Mouse (Mus musculus): ENCODE data around the gene Ssb. TPM values are rescaled to one million over a fixed set of nuclear protein-coding genes. Genes with fewer than 3 reads are reported as not detected.

Ssb gene
- polyA plus RNA-seq, 1 experiment from 2014 or later = 316 TPM

GRCm38 (mm10) chr2:69826380-69826779, 35.0 kb upstream of the Ssb start:
- no peak overlapping the region for H3K4me2 ChIP-seq (replicated peaks; ENCODE audit: low read depth, low read length)
- no peak for ATAC-seq (ENCODE audit: insufficient number of reproducible peaks, insufficient read depth, low FRiP score, low read depth)
- peak overlapping the region; percentile 44; the same call in 1 of the 2 replicates for H3K27ac ChIP-seq (ENCODE audit: low read length)
- WGBS = 35% methylated on average over 2 of the region's 2 CpGs
- H3K4me1 ChIP-seq (ENCODE audit: control insufficient read depth, insufficient read depth, low read length) = peaks cover 14% of the 10 kb centered on the region; the same call in 1 of the 2 replicates
- peaks cover 26% of the 10 kb centered on the region for H3K36me3 ChIP-seq (ENCODE audit: control insufficient read depth, insufficient read depth, low read length)
- H3K9me3 ChIP-seq (ENCODE audit: control insufficient read depth, low read depth, low read length) = no peaks in the 10 kb centered on the region
- no peak overlapping the region for H3K4me3 ChIP-seq (ENCODE audit: low read depth, low read length)
- H3K27me3 ChIP-seq (ENCODE audit: control insufficient read depth, insufficient read depth, low read length) = no peaks in the 10 kb centered on the region
- H3K9ac ChIP-seq (replicated peaks; ENCODE audit: low read depth, low read length) = no peak overlapping the region

- H3K4me1 ChIP-seq (ENCODE audit: control insufficient read depth, insufficient read depth, low read length) = peaks cover 11% of the 10 kb centered on the region; the same call in 1 of the 2 replicates
- H3K9me3 ChIP-seq (ENCODE audit: control insufficient read depth, low read depth, low read length) = no peaks in the 10 kb centered on the region
- no peak overlapping the region for H3K27ac ChIP-seq (ENCODE audit: low read length)
- H3K27me3 ChIP-seq (ENCODE audit: control insufficient read depth, insufficient read depth, low read length) = no peaks in the 10 kb centered on the region
- ATAC-seq (ENCODE audit: insufficient number of reproducible peaks, insufficient read depth, low FRiP score, low read depth) = no peak
- H3K36me3 ChIP-seq (ENCODE audit: control insufficient read depth, insufficient read depth, low read length) = peaks cover 35% of the 10 kb centered on the region
- no peak overlapping the region for H3K9ac ChIP-seq (replicated peaks; ENCODE audit: low read depth, low read length)
- H3K4me3 ChIP-seq (ENCODE audit: low read depth, low read length) = no peak overlapping the region
- no peak overlapping the region for H3K4me2 ChIP-seq (replicated peaks; ENCODE audit: low read depth, low read length)
- WGBS = 25% methylated on average over 7 of the region's 7 CpGs
These were observed 33.3 kb upstream of the Ssb start for GRCm38 (mm10) chr2:69828031-69828430.

- Histone ChIP-seq H3K9ac (replicated peaks; ENCODE audit: low read depth, low read length) (no peak overlapping the region), H3K27ac (ENCODE audit: low read length) (no peak overlapping the region), H3K9me3 (ENCODE audit: control insufficient read depth, low read depth, low read length) (no peaks in the 10 kb centered on the region), H3K27me3 (ENCODE audit: control insufficient read depth, insufficient read depth, low read length) (no peaks in the 10 kb centered on the region), H3K4me2 (replicated peaks; ENCODE audit: low read depth, low read length) (no peak overlapping the region), H3K4me1 (ENCODE audit: control insufficient read depth, insufficient read depth, low read length) (0 out of 2 replicates have a peak, but pooled peaks cover 4% of the 10 kb centered on the region), H3K4me3 (ENCODE audit: low read depth, low read length) (no peak overlapping the region), H3K36me3 (ENCODE audit: control insufficient read depth, insufficient read depth, low read length) (peaks cover 39% of the 10 kb centered on the region)
- ATAC-seq (ENCODE audit: insufficient number of reproducible peaks, insufficient read depth, low FRiP score, low read depth) = no peak
- 79% methylated on average over 2 of the region's 2 CpGs for WGBS
These were observed 31.7 kb upstream of the Ssb start for GRCm38 (mm10) chr2:69829680-69830079.

GRCm38 (mm10) chr2:69830116-69830515, 31.2 kb upstream of the Ssb start:
- WGBS = 90% methylated on average over 8 of the region's 8 CpGs
- H3K9ac ChIP-seq (replicated peaks; ENCODE audit: low read depth, low read length) = no peak overlapping the region
- H3K27ac ChIP-seq (ENCODE audit: low read length) = no peak overlapping the region

GRCm38 (mm10) chr2:69837244-69837967, 24.0 kb upstream of the Ssb start:
- Histone ChIP-seq H3K9me3 (ENCODE audit: control insufficient read depth, low read depth, low read length) (no peaks in the 10 kb centered on the region), H3K4me2 (replicated peaks; ENCODE audit: low read depth, low read length) (no peak overlapping the region), H3K27me3 (ENCODE audit: control insufficient read depth, insufficient read depth, low read length) (no peaks in the 10 kb centered on the region), H3K4me3 (ENCODE audit: low read depth, low read length) (no peak overlapping the region), H3K9ac (replicated peaks; ENCODE audit: low read depth, low read length) (no peak overlapping the region), H3K36me3 (ENCODE audit: control insufficient read depth, insufficient read depth, low read length) (peaks cover 29% of the 10 kb centered on the region), H3K27ac (ENCODE audit: low read length) (no peak overlapping the region), H3K4me1 (ENCODE audit: control insufficient read depth, insufficient read depth, low read length) (no peaks in the 10 kb centered on the region)
- WGBS = 68% methylated on average over 7 of the region's 7 CpGs
- ATAC-seq (ENCODE audit: insufficient number of reproducible peaks, insufficient read depth, low FRiP score, low read depth) = no peak

More at GRCm38 (mm10) chr2:69830116-69830515, 31.2 kb upstream of the Ssb start:
- Histone ChIP-seq H3K27me3 (ENCODE audit: control insufficient read depth, insufficient read depth, low read length) (no peaks in the 10 kb centered on the region), H3K4me1 (ENCODE audit: control insufficient read depth, insufficient read depth, low read length) (0 out of 2 replicates have a peak, but pooled peaks cover 2% of the 10 kb centered on the region), H3K9me3 (ENCODE audit: control insufficient read depth, low read depth, low read length) (no peaks in the 10 kb centered on the region), H3K4me2 (replicated peaks; ENCODE audit: low read depth, low read length) (no peak overlapping the region), H3K36me3 (ENCODE audit: control insufficient read depth, insufficient read depth, low read length) (peaks cover 39% of the 10 kb centered on the region), H3K4me3 (ENCODE audit: low read depth, low read length) (no peak overlapping the region)
- no peak for ATAC-seq (ENCODE audit: insufficient number of reproducible peaks, insufficient read depth, low FRiP score, low read depth)

- Histone ChIP-seq H3K36me3 (ENCODE audit: control insufficient read depth, insufficient read depth, low read length) (peaks cover 23% of the 10 kb centered on the region), H3K4me2 (replicated peaks; ENCODE audit: low read depth, low read length) (no peak overlapping the region), H3K9me3 (ENCODE audit: control insufficient read depth, low read depth, low read length) (no peaks in the 10 kb centered on the region), H3K9ac (replicated peaks; ENCODE audit: low read depth, low read length) (no peak overlapping the region), H3K4me1 (ENCODE audit: control insufficient read depth, insufficient read depth, low read length) (no peaks in the 10 kb centered on the region), H3K27me3 (ENCODE audit: control insufficient read depth, insufficient read depth, low read length) (no peaks in the 10 kb centered on the region), H3K4me3 (ENCODE audit: low read depth, low read length) (no peak overlapping the region), H3K27ac (ENCODE audit: low read length) (no peak overlapping the region)
- no peak for ATAC-seq (ENCODE audit: insufficient number of reproducible peaks, insufficient read depth, low FRiP score, low read depth)
- WGBS = 47% methylated on average over 3 of the region's 3 CpGs
These were observed 23.4 kb upstream of the Ssb start for GRCm38 (mm10) chr2:69837996-69838395.

GRCm38 (mm10) chr2:69838707-69839106, 22.7 kb upstream of the Ssb start:
- Histone ChIP-seq H3K27ac (ENCODE audit: low read length) (no peak overlapping the region), H3K36me3 (ENCODE audit: control insufficient read depth, insufficient read depth, low read length) (peaks cover 17% of the 10 kb centered on the region), H3K9me3 (ENCODE audit: control insufficient read depth, low read depth, low read length) (no peaks in the 10 kb centered on the region), H3K4me2 (replicated peaks; ENCODE audit: low read depth, low read length) (no peak overlapping the region), H3K27me3 (ENCODE audit: control insufficient read depth, insufficient read depth, low read length) (no peaks in the 10 kb centered on the region), H3K9ac (replicated peaks; ENCODE audit: low read depth, low read length) (no peak overlapping the region), H3K4me3 (ENCODE audit: low read depth, low read length) (no peak overlapping the region), H3K4me1 (ENCODE audit: control insufficient read depth, insufficient read depth, low read length) (no peaks in the 10 kb centered on the region)
- ATAC-seq (ENCODE audit: insufficient number of reproducible peaks, insufficient read depth, low FRiP score, low read depth) = no peak

- Histone ChIP-seq H3K9me3 (ENCODE audit: control insufficient read depth, low read depth, low read length) (no peaks in the 10 kb centered on the region), H3K9ac (replicated peaks; ENCODE audit: low read depth, low read length) (no peak overlapping the region), H3K4me3 (ENCODE audit: low read depth, low read length) (no peak overlapping the region), H3K4me1 (ENCODE audit: control insufficient read depth, insufficient read depth, low read length) (no peaks in the 10 kb centered on the region), H3K27ac (ENCODE audit: low read length) (no peak overlapping the region), H3K4me2 (replicated peaks; ENCODE audit: low read depth, low read length) (no peak overlapping the region), H3K36me3 (ENCODE audit: control insufficient read depth, insufficient read depth, low read length) (peaks cover 9% of the 10 kb centered on the region), H3K27me3 (ENCODE audit: control insufficient read depth, insufficient read depth, low read length) (no peaks in the 10 kb centered on the region)
- ATAC-seq (ENCODE audit: insufficient number of reproducible peaks, insufficient read depth, low FRiP score, low read depth) = no peak
- WGBS = 37% methylated on average over 6 of the region's 6 CpGs
These were observed 21.1 kb upstream of the Ssb start for GRCm38 (mm10) chr2:69840261-69840660.

GRCm38 (mm10) chr2:69849215-69849614, 12.1 kb upstream of the Ssb start:
- Histone ChIP-seq H3K36me3 (ENCODE audit: control insufficient read depth, insufficient read depth, low read length) (no peaks in the 10 kb centered on the region), H3K27me3 (ENCODE audit: control insufficient read depth, insufficient read depth, low read length) (no peaks in the 10 kb centered on the region), H3K9me3 (ENCODE audit: control insufficient read depth, low read depth, low read length) (no peaks in the 10 kb centered on the region), H3K4me3 (ENCODE audit: low read depth, low read length) (no peak overlapping the region), H3K4me2 (replicated peaks; ENCODE audit: low read depth, low read length) (no peak overlapping the region), H3K4me1 (ENCODE audit: control insufficient read depth, insufficient read depth, low read length) (no peaks in the 10 kb centered on the region), H3K9ac (replicated peaks; ENCODE audit: low read depth, low read length) (no peak overlapping the region), H3K27ac (ENCODE audit: low read length) (no peak overlapping the region)
- ATAC-seq (ENCODE audit: insufficient number of reproducible peaks, insufficient read depth, low FRiP score, low read depth) = no peak
- WGBS = 63% methylated on average over 6 of the region's 6 CpGs
